Mouse (Mus musculus) monocyte, adult 2 months (primary cell): ENCODE measurements around the gene Aph1c.
"Not testable (repeated sequence)": the region's sequence is repeated elsewhere in the genome, so short reads cannot be mapped to it uniquely, and the experiment has no call there.

ENCODE experiments used
- DNase-seq, 2 experiments: peaks; one replicate each; pipeline ENCODE4 v3.0.0; 2022; ENCODE audit warnings: low spot score in 2 of 2, low read depth in 1 of 2

The Aph1c gene

GRCm38 (mm10) chr9:66834318-66835096 lies at the start of gene Aph1c:
Gene Aph1c, minus strand, starts transcription at chr9:66834726.
- peak; percentile 97 to 98 for DNase-seq

- DNase-seq, result no peak
Measured at GRCm38 (mm10) chr9:66883500-66883899, 49.0 kb upstream of the Aph1c start.

GRCm38 (mm10) chr9:66882406-66882821 lies 47.9 kb upstream of the Aph1c start:
- peak in 1 of 2 experiments; percentile 35 for DNase-seq

GRCm38 (mm10) chr9:66881858-66882257 lies 47.3 kb upstream of the Aph1c start:
- no peak for DNase-seq

GRCm38 (mm10) chr9:66880752-66881151 lies 46.2 kb upstream of the Aph1c start:
- no peak for DNase-seq

GRCm38 (mm10) chr9:66879486-66879885 lies 45.0 kb upstream of the Aph1c start:
- DNase-seq, result no peak

- DNase-seq, result no peak
Measured at GRCm38 (mm10) chr9:66878899-66879298, 44.4 kb upstream of the Aph1c start.

- DNase-seq, result no peak
Measured at GRCm38 (mm10) chr9:66876577-66876976, 42.1 kb upstream of the Aph1c start.

GRCm38 (mm10) chr9:66874297-66874696 lies 39.8 kb upstream of the Aph1c start:
- DNase-seq, result no peak

GRCm38 (mm10) chr9:66873531-66873930 lies 39.0 kb upstream of the Aph1c start:
- no peak for DNase-seq

- DNase-seq, result not testable (repeated sequence)
Measured at GRCm38 (mm10) chr9:66873009-66873408, 38.5 kb upstream of the Aph1c start.

GRCm38 (mm10) chr9:66872015-66872727 lies 37.6 kb upstream of the Aph1c start:
- no peak for DNase-seq

GRCm38 (mm10) chr9:66864708-66865107 lies 30.2 kb upstream of the Aph1c start:
- DNase-seq, result no peak

- no peak for DNase-seq
Measured at GRCm38 (mm10) chr9:66863456-66863855, 28.9 kb upstream of the Aph1c start.

GRCm38 (mm10) chr9:66862202-66862601 lies 27.7 kb upstream of the Aph1c start:
- DNase-seq, result no peak

- no peak for DNase-seq
Measured at GRCm38 (mm10) chr9:66861104-66861767, 26.7 kb upstream of the Aph1c start.

- no peak for DNase-seq
Measured at GRCm38 (mm10) chr9:66859523-66859922, 25.0 kb upstream of the Aph1c start.

- no peak for DNase-seq
Measured at GRCm38 (mm10) chr9:66855865-66856264, 21.3 kb upstream of the Aph1c start.

- no peak for DNase-seq
Measured at GRCm38 (mm10) chr9:66852592-66852991, 18.1 kb upstream of the Aph1c start.

GRCm38 (mm10) chr9:66850966-66851365 lies 16.4 kb upstream of the Aph1c start:
- DNase-seq, result no peak

- DNase-seq, result no peak
Measured at GRCm38 (mm10) chr9:66846822-66847221, 12.3 kb upstream of the Aph1c start.

- DNase-seq, result no peak
Measured at GRCm38 (mm10) chr9:66835097-66835480, 563 bp upstream of the Aph1c start.
